Mouse (Mus musculus) lung, postnatal 0 days (tissue): Measurements from ENCODE around the gene Gpm6b.

Source experiments
- CTCF ChIP-seq: IDR thresholded peaks from 2 replicates; pipeline ENCODE4 v1.5.1; 2016; ENCODE audit warnings: antibody characterized with exemption, mild to moderate bottlenecking
- EP300 ChIP-seq: IDR thresholded peaks from 2 replicates; pipeline ENCODE4 v1.6.1; 2016; ENCODE audit warnings: antibody characterized with exemption, mild to moderate bottlenecking, control low read depth

GRCm38 (mm10) chrX:166315251-166315650 lies 76.5 kb downstream of the Gpm6b start:
- no peak for TF ChIP-seq EP300
- TF ChIP-seq CTCF = no peak
